Mouse (Mus musculus) hindbrain, embryonic 15.5 days (tissue): Measurements from ENCODE around the gene Prox1. TPM values are rescaled to one million over a fixed set of nuclear protein-coding genes. Genes with fewer than 3 reads are reported as not detected.
A peak's percentile ranks its signal among the peaks of the same experiment; 100 is the strongest.

ENCODE experiments used
- ATAC-seq: fragments of 200-750 bp; cut with Nextera tagmentation; 2 replicates; pipeline ENCODE4 v1.8.0; 2017; ENCODE audit warnings: low read depth, moderate number of reproducible peaks, moderate TSS enrichment; ENCODE audit not compliant: low FRiP score
- H3K27ac ChIP-seq: fragments of 300-500 bp; sonication (generic); replicated peaks from 2 replicates; pipeline ENCODE4 v1.5.1; 2015; ENCODE audit warnings: mild to moderate bottlenecking, inconsistent platforms
- H3K27me3 ChIP-seq: fragments of 300-500 bp; sonication (generic); 2 replicates; pipeline ENCODE4 v1.6.1; 2015; ENCODE audit warnings: control low read depth, inconsistent platforms
- H3K36me3 ChIP-seq: fragments of 300-500 bp; sonication (generic); 2 replicates; pipeline ENCODE4 v1.6.1; 2015; ENCODE audit warnings: control low read depth, inconsistent platforms
- H3K4me1 ChIP-seq: fragments of 300-500 bp; sonication (generic); replicated peaks from 2 replicates; pipeline ENCODE4 v1.6.1; 2015; ENCODE audit warnings: control low read depth, inconsistent platforms
- H3K4me2 ChIP-seq: fragments of 300-500 bp; sonication (generic); 2 replicates; pipeline ENCODE4 v1.6.1; 2015; ENCODE audit warnings: moderate library complexity, mild to moderate bottlenecking, inconsistent platforms
- H3K4me3 ChIP-seq: fragments of 300-500 bp; sonication (generic); 2 replicates; pipeline ENCODE4 v1.5.1; 2015; ENCODE audit warnings: mild to moderate bottlenecking, inconsistent platforms
- H3K9ac ChIP-seq: fragments of 300-500 bp; sonication (generic); 2 replicates; pipeline ENCODE4 v1.6.1; 2015; ENCODE audit warnings: inconsistent platforms
- H3K9me3 ChIP-seq: fragments of 300-500 bp; sonication (generic); 2 replicates; pipeline ENCODE4 v1.6.1; 2016; ENCODE audit warnings: control low read depth, inconsistent platforms
- WGBS: fragments of 180-500 bp; shearing (Covaris S2); methylation state at CpG from one replicate; pipeline ENCODE4 v1.1.7; 2015; 5-methylcytosine and 5-hydroxymethylcytosine counted together
- polyA plus RNA-seq: library from polyadenylated mRNA; unstranded; fragments of >200 nt; fragmentation: Nextera tagmentation; extraction: Ambion mirVana; gene quantifications from 2 replicates; pipeline ENCODE4 v1.2.1, GENCODE M21; 2015

Prox1 gene
- polyA plus RNA-seq, 1 experiment from 2014 or later = 6.9 TPM

DNA sequence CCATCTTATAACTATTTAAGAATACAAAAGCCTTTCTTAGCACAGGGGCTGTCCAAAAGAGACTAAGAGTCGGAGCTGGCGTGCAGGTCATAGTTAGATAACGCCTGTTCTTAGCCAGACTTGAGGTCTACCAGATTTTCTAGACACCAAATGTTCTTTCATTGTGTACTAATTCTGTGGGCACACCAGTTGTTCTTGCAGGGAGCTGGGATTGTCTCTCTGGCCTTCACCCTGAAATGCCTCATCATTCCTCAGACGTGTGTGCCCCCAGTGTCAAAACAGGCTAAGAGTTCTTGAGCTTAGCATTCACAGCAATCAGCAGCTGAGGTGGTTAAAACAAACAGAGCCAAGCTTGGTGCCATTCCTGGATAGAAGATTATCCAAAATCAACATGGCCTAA is 37.6 kb downstream of the Prox1 start:
- H3K9ac ChIP-seq = no peak overlapping the region
- peaks cover 28% of the 10 kb centered on the region for H3K4me1 ChIP-seq
- H3K27me3 ChIP-seq = no peaks in the 10 kb centered on the region
- no peak overlapping the region for H3K4me2 ChIP-seq
- H3K4me3 ChIP-seq = no peak overlapping the region
- H3K36me3 ChIP-seq = no peaks in the 10 kb centered on the region
- H3K27ac ChIP-seq = no peak overlapping the region
- ATAC-seq = no peak
- 61% methylated on average over 4 of the region's 4 CpGs for WGBS
- no peaks in the 10 kb centered on the region for H3K9me3 ChIP-seq

DNA sequence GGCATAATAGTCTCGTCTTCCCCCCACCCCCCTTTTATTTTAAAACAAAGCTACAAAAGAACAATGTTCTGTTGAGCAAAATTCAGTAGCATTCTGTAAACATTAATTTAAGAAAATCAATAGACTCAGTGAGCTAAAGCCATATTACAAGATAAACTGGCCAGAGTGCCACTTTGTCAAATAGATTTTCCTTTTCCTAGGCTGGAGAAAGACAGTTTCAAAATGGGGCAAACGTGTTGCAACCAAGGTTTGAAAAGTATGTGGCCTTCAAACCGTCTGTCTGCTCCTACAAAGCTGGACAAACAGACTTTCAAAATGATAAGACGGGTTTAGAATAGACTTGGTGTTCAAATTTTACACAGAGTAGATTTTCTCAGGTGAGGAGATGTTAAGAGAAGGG is 39.6 kb downstream of the Prox1 start:
- 59% methylated on average over 4 of the region's 4 CpGs for WGBS

DNA sequence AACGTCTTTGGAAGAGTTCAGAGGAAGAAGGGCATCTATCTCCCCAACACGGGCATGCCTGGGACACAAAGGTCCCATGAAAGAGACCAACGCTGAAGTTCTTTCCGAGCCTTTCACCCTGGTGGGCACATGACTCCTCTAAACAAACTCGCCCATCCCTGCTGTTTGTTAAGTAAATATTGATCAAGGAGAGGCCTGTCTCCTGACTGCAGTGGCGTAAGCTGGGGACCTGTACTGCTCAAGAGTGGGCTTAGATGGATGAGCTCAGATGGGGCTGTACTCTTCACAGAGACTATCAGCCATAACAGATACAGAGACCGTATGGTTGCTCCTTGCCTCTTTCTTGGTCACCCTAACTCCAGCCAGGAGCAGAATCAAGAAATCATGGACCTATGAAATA is 41.0 kb downstream of the Prox1 start:
- H3K36me3 ChIP-seq = no peaks in the 10 kb centered on the region
- H3K27me3 ChIP-seq = no peaks in the 10 kb centered on the region
- ATAC-seq = 0 out of 2 replicates have a peak, but pooled peaks have one; percentile 43
- H3K4me3 ChIP-seq = no peak overlapping the region
- peaks cover 26% of the 10 kb centered on the region for H3K4me1 ChIP-seq
- H3K9me3 ChIP-seq = no peaks in the 10 kb centered on the region
- no peak overlapping the region for H3K27ac ChIP-seq
- no peak overlapping the region for H3K4me2 ChIP-seq
- H3K9ac ChIP-seq = no peak overlapping the region
- WGBS = 35% methylated on average over 7 of the region's 7 CpGs

More for the DNA sequence above, 39.6 kb downstream of the Prox1 start:
- no peaks in the 10 kb centered on the region for H3K36me3 ChIP-seq
- H3K4me3 ChIP-seq = no peak overlapping the region
- H3K4me1 ChIP-seq = peaks cover 26% of the 10 kb centered on the region
- no peaks in the 10 kb centered on the region for H3K27me3 ChIP-seq
- no peaks in the 10 kb centered on the region for H3K9me3 ChIP-seq
- no peak overlapping the region for H3K4me2 ChIP-seq
- no peak for ATAC-seq
- H3K9ac ChIP-seq = no peak overlapping the region
- no peak overlapping the region for H3K27ac ChIP-seq

DNA sequence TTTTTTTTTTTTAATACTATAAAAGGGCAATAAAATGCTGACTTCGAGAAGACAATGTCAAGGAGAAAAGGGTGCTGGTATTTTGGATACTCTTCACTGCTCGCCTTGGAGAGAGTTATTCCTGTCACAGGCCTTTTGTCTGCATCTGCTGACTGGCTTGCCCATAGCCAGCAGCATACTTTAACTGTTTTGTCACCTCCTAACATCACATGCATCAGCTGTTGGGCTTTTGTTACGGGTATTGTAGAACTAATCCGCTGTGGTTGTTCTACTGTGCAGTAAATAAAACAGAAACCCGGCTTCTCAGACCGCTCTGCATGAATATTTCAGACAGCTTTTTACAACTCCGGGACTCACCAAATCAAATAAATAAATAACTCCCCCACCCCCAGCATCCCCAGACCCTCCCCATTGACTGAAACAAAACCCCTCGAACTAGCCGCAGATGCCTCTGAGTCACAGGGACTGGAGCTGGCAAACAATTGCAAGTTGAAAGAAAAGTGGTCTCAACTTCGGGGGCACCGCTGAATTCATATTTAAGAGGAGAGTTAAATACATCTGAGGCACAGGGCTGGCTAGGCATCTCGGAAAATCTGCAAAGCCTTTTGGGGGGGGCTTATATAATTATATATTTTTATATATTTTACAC is 41.7 kb downstream of the Prox1 start:
- Histone ChIP-seq H3K4me2 (peak overlapping the region; percentile 14; the same call in 1 of the 2 replicates), H3K4me3 (no peak overlapping the region), H3K27me3 (no peaks in the 10 kb centered on the region), H3K4me1 (peaks cover 26% of the 10 kb centered on the region), H3K36me3 (no peaks in the 10 kb centered on the region), H3K9me3 (no peaks in the 10 kb centered on the region), H3K27ac (no peak overlapping the region), H3K9ac (no peak overlapping the region)
- 13% methylated on average over 12 of the region's 12 CpGs for WGBS
- no peak for ATAC-seq

DNA sequence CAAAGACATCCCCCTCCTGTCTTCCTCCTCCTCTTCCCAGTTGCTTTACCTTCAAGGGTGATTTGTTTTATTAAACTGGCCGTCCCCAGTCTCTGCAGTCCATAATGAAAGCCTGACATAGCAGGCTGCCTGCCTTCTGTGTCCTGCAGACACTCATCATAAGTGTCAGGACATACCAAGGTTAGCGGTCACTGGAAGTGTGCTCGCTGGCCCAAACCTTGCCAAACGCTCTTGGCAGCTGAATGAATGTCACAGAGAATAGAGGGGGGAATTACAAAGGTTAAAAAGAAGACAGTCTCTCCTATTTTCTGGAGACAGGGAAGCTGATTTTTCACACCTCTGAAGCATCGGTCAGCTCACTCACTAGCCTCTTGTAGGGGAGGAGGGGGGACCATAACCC is 42.6 kb downstream of the Prox1 start:
- 17% methylated on average over 5 of the region's 5 CpGs for WGBS
- no peak overlapping the region for H3K9ac ChIP-seq
- no peaks in the 10 kb centered on the region for H3K27me3 ChIP-seq
- H3K4me1 ChIP-seq = peaks cover 26% of the 10 kb centered on the region
- no peaks in the 10 kb centered on the region for H3K36me3 ChIP-seq
- no peaks in the 10 kb centered on the region for H3K9me3 ChIP-seq
- H3K4me2 ChIP-seq = 0 out of 2 replicates have a peak overlapping the region, but pooled peaks have one; percentile 14
- ATAC-seq = peak; percentile 28; the same call in 1 of the 2 replicates
- H3K27ac ChIP-seq = no peak overlapping the region
- H3K4me3 ChIP-seq = no peak overlapping the region

DNA sequence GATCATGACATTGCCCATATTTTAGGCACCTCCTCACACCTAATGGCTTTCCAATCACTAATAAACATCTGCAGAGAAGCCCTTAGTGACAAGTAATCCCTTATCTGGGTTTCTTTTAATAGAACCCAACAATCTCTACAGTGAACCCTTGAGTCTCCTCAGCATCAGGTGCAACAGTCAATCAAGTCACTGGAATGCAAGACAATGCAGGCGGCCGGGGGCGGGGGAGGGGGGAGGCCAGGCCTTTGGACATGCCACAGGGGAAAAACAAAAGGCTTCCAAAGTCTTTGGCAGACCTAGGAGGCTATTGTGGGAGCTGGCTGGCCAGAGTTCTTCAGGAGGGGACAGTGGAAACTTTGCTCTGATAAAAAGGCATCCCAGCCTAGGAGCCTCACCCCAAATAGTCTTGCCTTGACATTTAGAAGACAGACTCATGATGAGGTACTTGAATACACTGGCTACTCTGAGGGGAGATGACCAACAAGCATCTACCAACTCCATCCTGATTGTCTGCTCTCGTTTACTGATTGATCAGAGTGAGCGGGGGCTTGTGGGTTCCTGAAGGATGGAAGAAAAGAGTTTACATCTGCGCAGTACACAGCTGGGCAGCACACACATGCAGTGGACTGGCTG is 43.2 kb downstream of the Prox1 start:
- H3K27me3 ChIP-seq = no peaks in the 10 kb centered on the region
- H3K9ac ChIP-seq = no peak overlapping the region
- H3K4me1 ChIP-seq = peaks cover 26% of the 10 kb centered on the region
- WGBS = 29% methylated on average over 6 of the region's 6 CpGs
- H3K4me2 ChIP-seq = no peak overlapping the region
- no peaks in the 10 kb centered on the region for H3K36me3 ChIP-seq
- no peak overlapping the region for H3K27ac ChIP-seq
- ATAC-seq = 0 out of 2 replicates have a peak, but pooled peaks have one; percentile 40
- H3K9me3 ChIP-seq = no peaks in the 10 kb centered on the region
- no peak overlapping the region for H3K4me3 ChIP-seq

DNA sequence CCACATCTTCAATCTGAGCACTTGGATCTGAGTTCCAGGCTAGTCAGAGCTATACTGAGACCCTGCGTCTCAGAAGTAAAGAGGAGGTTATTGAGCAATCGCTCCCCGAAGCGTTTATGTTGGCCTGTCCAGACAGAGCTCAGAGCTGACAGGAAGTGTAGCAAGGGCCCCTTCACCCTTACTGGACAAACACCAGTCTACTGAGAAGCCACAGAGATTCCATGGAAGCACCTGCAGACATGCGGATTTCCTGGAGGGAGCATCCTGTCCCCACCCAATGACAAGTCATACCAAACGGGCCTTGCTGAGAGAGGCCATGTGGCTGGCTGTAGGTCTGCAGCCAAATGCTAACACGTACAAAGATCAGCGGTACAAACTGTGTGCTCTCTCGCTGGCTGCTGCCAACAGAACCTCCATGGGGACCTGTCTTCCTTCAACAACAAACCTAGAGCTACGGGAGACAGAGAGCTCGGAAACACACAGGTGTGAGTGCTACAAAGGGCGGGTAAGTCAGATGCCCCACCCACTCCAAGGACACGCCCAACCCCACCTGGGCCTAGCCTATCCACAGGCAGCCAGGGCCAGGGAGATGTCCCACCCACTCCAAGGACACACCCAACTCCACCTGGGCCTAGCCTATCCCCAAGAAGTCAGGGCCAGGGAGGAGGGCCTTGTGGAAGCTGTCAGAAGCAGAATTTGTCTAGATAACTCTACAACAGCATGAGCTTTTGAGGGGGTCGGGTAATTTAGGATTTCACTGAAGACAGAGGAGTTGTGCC is 45.4 kb downstream of the Prox1 start:
- no peak for ATAC-seq
- Histone ChIP-seq H3K27ac (no peak overlapping the region), H3K27me3 (no peaks in the 10 kb centered on the region), H3K9me3 (no peaks in the 10 kb centered on the region), H3K36me3 (no peaks in the 10 kb centered on the region), H3K4me3 (no peak overlapping the region), H3K4me2 (no peak overlapping the region), H3K9ac (no peak overlapping the region), H3K4me1 (peaks cover 21% of the 10 kb centered on the region)
- WGBS = 84% methylated on average over 14 of the region's 14 CpGs

DNA sequence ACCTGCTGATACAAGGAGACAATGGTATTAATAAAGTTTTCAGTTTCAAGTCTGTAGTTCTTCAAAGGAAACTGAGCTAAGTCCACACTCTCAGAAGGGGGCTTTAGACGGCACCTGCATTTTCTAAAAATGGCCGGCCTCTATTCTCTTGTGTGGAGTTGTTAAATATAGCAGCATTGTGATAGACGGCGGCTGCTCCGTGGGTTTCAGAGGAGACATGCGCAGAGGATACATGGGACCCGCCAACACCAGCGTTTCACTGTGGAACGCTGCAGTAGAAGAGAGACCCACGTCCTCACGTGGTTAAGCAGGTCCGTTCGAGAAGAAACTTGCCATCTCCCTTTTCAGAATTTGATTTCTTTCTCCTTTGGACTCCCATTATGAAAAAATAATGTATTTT is 47.1 kb downstream of the Prox1 start:
- 91% methylated on average over 13 of the region's 13 CpGs for WGBS
- no peak for ATAC-seq
- Histone ChIP-seq H3K9me3 (no peaks in the 10 kb centered on the region), H3K4me3 (no peak overlapping the region), H3K9ac (no peak overlapping the region), H3K27me3 (no peaks in the 10 kb centered on the region), H3K27ac (no peak overlapping the region), H3K4me2 (no peak overlapping the region), H3K4me1 (peaks cover 7% of the 10 kb centered on the region), H3K36me3 (no peaks in the 10 kb centered on the region)

DNA sequence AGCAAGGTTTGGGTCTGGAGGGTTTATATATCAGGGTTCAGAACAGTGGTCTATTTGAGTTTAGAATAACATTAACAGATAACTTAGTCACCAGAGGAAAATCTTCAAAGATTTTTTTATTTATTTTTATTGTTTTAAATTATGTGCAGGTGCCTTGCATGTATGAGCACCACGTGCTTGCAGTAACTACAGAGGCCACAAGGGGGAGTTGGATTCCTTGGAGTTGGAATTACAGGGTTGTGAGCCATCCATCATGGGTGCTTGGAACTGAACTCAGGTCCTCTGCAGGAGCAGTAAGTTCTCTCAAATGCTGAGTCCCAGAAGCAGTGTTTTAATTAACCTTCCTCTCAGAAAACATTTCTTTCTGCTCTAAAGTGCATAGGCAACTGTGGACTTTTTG is 54.5 kb downstream of the Prox1 start:
- Histone ChIP-seq H3K4me1 (no peaks in the 10 kb centered on the region), H3K36me3 (no peaks in the 10 kb centered on the region), H3K9me3 (no peaks in the 10 kb centered on the region), H3K9ac (no peak overlapping the region), H3K4me3 (no peak overlapping the region), H3K27ac (no peak overlapping the region), H3K4me2 (no peak overlapping the region), H3K27me3 (no peaks in the 10 kb centered on the region)
- no peak for ATAC-seq
- WGBS = 76% methylated on average over 1 of the region's 1 CpGs

DNA sequence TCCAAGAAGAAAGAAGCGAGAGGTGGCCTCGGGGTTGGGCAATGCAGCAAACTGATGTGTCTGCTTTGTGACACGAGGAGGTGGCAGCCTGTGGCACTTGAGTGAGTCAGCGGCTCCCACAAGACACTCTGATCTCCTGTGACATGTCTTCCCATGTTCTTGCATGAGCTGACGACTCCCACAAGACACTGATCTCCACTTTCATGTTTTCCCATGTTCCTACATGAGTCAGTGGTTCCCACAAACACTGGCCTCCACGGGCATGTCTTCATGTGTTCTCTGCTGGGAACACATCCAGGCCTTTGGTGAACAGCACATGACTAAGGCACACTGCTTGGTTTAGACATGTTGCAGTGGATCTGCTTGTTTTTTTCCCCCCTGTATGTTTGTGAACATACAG is 58.8 kb downstream of the Prox1 start:
- Histone ChIP-seq H3K4me3 (no peak overlapping the region), H3K9me3 (no peaks in the 10 kb centered on the region), H3K4me1 (no peaks in the 10 kb centered on the region), H3K9ac (no peak overlapping the region), H3K4me2 (no peak overlapping the region), H3K27ac (no peak overlapping the region), H3K36me3 (no peaks in the 10 kb centered on the region), H3K27me3 (no peaks in the 10 kb centered on the region)
- WGBS = 61% methylated on average over 6 of the region's 6 CpGs
- no peak for ATAC-seq

DNA sequence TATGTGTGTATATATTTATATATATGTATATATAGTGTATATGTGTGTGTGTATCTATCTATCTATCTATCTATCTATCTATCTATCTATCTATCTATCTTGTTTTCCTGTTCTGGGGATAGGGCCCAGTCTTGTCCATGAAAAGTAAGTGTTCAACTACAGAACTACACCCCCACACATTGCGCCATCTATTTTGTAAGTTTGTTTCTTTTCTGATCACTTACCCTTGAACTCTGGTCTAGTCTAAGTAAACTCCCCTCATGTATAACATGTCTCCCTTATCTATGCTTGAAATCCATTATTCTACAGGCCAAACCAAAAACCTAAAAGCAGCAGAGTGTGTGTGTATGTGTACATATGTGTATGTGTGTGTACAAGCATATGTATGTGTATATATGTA is 62.9 kb downstream of the Prox1 start:
- no peak overlapping the region for H3K4me3 ChIP-seq
- no peak overlapping the region for H3K27ac ChIP-seq
- H3K9ac ChIP-seq = no peak overlapping the region
- no peak overlapping the region for H3K4me2 ChIP-seq
- H3K27me3 ChIP-seq = no peaks in the 10 kb centered on the region
- WGBS = 100% methylated on average over 1 of the region's 1 CpGs
- no peaks in the 10 kb centered on the region for H3K9me3 ChIP-seq
- ATAC-seq = no peak
- no peaks in the 10 kb centered on the region for H3K4me1 ChIP-seq
- H3K36me3 ChIP-seq = no peaks in the 10 kb centered on the region

DNA sequence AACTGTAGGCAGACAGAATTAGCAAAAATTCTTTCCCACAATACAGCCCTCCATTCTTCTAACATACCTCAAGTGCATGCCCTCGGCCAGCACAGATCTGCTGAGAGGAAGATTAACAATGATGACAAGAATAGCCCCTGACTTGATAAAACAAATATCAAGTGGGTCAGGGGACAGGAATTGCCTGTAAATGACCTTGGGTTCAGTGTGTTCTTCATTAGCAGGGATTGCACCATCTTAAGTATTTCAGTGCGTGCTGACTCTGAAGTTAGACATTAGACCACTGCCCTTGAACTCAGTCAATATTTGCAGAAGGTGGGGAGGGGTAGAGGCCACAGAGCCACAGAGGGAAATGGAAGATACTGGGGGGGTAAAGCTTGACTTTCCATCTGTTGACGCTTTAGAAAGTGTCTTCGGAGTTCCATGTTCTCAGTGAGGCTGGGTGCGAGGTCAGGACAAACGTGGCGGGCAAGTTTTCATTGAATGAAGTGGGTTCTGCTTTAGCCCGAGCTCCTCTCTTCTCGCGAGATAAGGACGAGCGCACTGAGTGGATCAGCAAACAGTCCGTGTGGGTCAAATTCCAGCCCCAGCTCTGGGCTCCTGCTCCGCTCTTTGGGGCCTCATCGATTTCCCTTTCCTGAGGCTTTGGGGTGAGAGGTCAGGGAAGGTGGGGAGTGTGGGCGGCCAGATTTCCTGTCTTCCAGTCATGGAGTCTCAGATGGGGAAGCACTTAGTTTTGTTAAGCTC is 63.7 kb downstream of the Prox1 start:
- no peak for ATAC-seq
- no peaks in the 10 kb centered on the region for H3K9me3 ChIP-seq
- H3K9ac ChIP-seq = no peak overlapping the region
- H3K27me3 ChIP-seq = no peaks in the 10 kb centered on the region
- 84% methylated on average over 16 of the region's 16 CpGs for whole genome bisulfite sequencing
- H3K4me3 ChIP-seq = no peak overlapping the region
- H3K27ac ChIP-seq = no peak overlapping the region
- H3K36me3 ChIP-seq = no peaks in the 10 kb centered on the region
- H3K4me1 ChIP-seq = no peaks in the 10 kb centered on the region
- H3K4me2 ChIP-seq = no peak overlapping the region
